Mouse (Mus musculus) embryonic facial prominence, embryonic 14.5 days (tissue): ENCODE data around the gene Agpat1. TPM values are rescaled to one million over a fixed set of nuclear protein-coding genes. Genes with fewer than 3 reads are reported as not detected.

Experiments
- ATAC-seq: fragments of 200-750 bp; cut with Nextera tagmentation; 2 replicates; pipeline ENCODE4 v1.8.0; 2017; ENCODE audit warnings: low read depth, moderate number of reproducible peaks, moderate TSS enrichment
- DNase-seq: peaks from one replicate; pipeline ENCODE4 v3.0.0-alpha.2; 2015; ENCODE audit warnings: low spot score
- H3K27ac ChIP-seq: fragments of 300-500 bp; sonication (generic); replicated peaks from 2 replicates; pipeline ENCODE4 v1.5.1; 2014; ENCODE audit warnings: low read depth, mild to moderate bottlenecking, low read length, moderate library complexity
- H3K27me3 ChIP-seq: fragments of 300-500 bp; sonication (generic); replicated peaks from 2 replicates; pipeline ENCODE4 v1.6.1; 2014; ENCODE audit warnings: low read length; ENCODE audit not compliant: control insufficient read depth, insufficient read depth
- H3K36me3 ChIP-seq: fragments of 300-500 bp; sonication (generic); 2 replicates; pipeline ENCODE4 v1.6.1; 2014; ENCODE audit warnings: low read length, mixed read lengths; ENCODE audit not compliant: control insufficient read depth, insufficient read depth
- H3K4me1 ChIP-seq: fragments of 300-500 bp; sonication (generic); 2 replicates; pipeline ENCODE4 v1.6.1; 2014; ENCODE audit warnings: antibody characterized with exemption, low read length; ENCODE audit not compliant: control insufficient read depth, insufficient read depth
- H3K4me2 ChIP-seq: fragments of 300-500 bp; sonication (generic); 2 replicates; pipeline ENCODE4 v1.6.1; 2014; ENCODE audit warnings: low read depth, mild to moderate bottlenecking, low read length, moderate library complexity, mixed read lengths
- H3K4me3 ChIP-seq: fragments of 300-500 bp; sonication (generic); 2 replicates; pipeline ENCODE4 v1.5.1; 2014; ENCODE audit warnings: low read depth, mild to moderate bottlenecking, low read length
- H3K9ac ChIP-seq: fragments of 300-500 bp; sonication (generic); 2 replicates; pipeline ENCODE4 v1.6.1; 2014; ENCODE audit warnings: low read depth, mild to moderate bottlenecking, low read length, moderate library complexity, mixed read lengths
- H3K9me3 ChIP-seq: fragments of 300-500 bp; sonication (generic); 2 replicates; pipeline ENCODE4 v1.6.1; 2016; ENCODE audit warnings: low read length; ENCODE audit not compliant: control insufficient read depth
- WGBS: fragments of 180-500 bp; shearing (Covaris S2); extraction: QIAGEN DNeasy Blood & Tissue Kit; methylation state at CpG from one replicate; pipeline ENCODE4 v1.1.7; 2014; 5-methylcytosine and 5-hydroxymethylcytosine counted together
- polyA plus RNA-seq: library from polyadenylated mRNA; unstranded; fragments of >200 nt; fragmentation: Nextera tagmentation; extraction: Ambion mirVana; gene quantifications from 2 replicates; pipeline ENCODE4 v1.2.1, GENCODE M21; 2014

Agpat1 gene
- polyA plus RNA-seq, 1 experiment from 2014 or later: 54.8 TPM

- H3K4me2 ChIP-seq: peak overlapping the region; percentile 99
- WGBS: 4% methylated on average over 19 of the region's 19 CpGs
- H3K4me3 ChIP-seq: peak overlapping the region; percentile 80
- no peaks in the 10 kb centered on the region for H3K27me3 ChIP-seq
- ATAC-seq (no peak), DNase-seq (no peak)
- peaks cover 42% of the 10 kb centered on the region for H3K4me1 ChIP-seq
- H3K9ac ChIP-seq: peak overlapping the region; percentile 96
- H3K36me3 ChIP-seq: no peaks in the 10 kb centered on the region
- H3K9me3 ChIP-seq: no peaks in the 10 kb centered on the region
- peak overlapping the region; percentile 97 for H3K27ac ChIP-seq
These were observed 16.2 kb upstream of the Agpat1 start for GRCm38 (mm10) chr17:34587814-34588213.

- WGBS: 56% methylated on average over 3 of the region's 3 CpGs
- peak overlapping the region; percentile 80; the same call in 1 of the 2 replicates for H3K4me3 ChIP-seq
- H3K27me3 ChIP-seq: no peaks in the 10 kb centered on the region
- H3K36me3 ChIP-seq: no peaks in the 10 kb centered on the region; the same call in 1 of the 2 replicates
- ATAC-seq: no peak
- DNase-seq: no peak
- H3K4me2 ChIP-seq: no peak overlapping the region
- peaks cover 42% of the 10 kb centered on the region for H3K4me1 ChIP-seq
- H3K9ac ChIP-seq: no peak overlapping the region
- no peaks in the 10 kb centered on the region for H3K9me3 ChIP-seq
- no peak overlapping the region for H3K27ac ChIP-seq
These were observed 15.3 kb upstream of the Agpat1 start for GRCm38 (mm10) chr17:34588767-34589166.

- no peaks in the 10 kb centered on the region for H3K27me3 ChIP-seq
- 36% methylated on average over 7 of the region's 7 CpGs for WGBS
- peaks cover 47% of the 10 kb centered on the region for H3K4me1 ChIP-seq
- ATAC-seq: no peak
- H3K4me2 ChIP-seq: peak overlapping the region; percentile 67; the same call in 1 of the 2 replicates
- peaks cover 3% of the 10 kb centered on the region for H3K36me3 ChIP-seq
- H3K9me3 ChIP-seq: no peaks in the 10 kb centered on the region
- DNase-seq: no peak
- no peak overlapping the region for H3K4me3 ChIP-seq
- no peak overlapping the region for H3K27ac ChIP-seq
- H3K9ac ChIP-seq: no peak overlapping the region
These were observed 14.9 kb upstream of the Agpat1 start for GRCm38 (mm10) chr17:34589206-34589605.

- Histone ChIP-seq H3K9me3 (no peaks in the 10 kb centered on the region), H3K27me3 (no peaks in the 10 kb centered on the region), H3K9ac (no peak within 1 kb of the TSS), H3K4me1 (peaks cover 52% of the 10 kb centered on the region), H3K4me3 (no peak within 1 kb of the TSS; the same call in 1 of the 2 replicates), H3K4me2 (peak within 1 kb of the TSS; percentile 67), H3K27ac (peak within 1 kb of the TSS; percentile 99), H3K36me3 (peaks cover 8% of the 10 kb centered on the region)
- peak; percentile 42 for DNase-seq
- no peak for ATAC-seq
- WGBS: 17% methylated on average over 6 of the region's 7 CpGs
These were observed 14.4 kb upstream of the Agpat1 start, which contains the start of gene Gpsm3 for GRCm38 (mm10) chr17:34589681-34590101. TSS of gene Gpsm3 (plus strand) at chr17:34589806.

GRCm38 (mm10) chr17:34590154-34590987, 13.7 kb upstream of the Agpat1 start:
- Histone ChIP-seq H3K4me2 (peak overlapping the region; percentile 67), H3K9ac (0 out of 2 replicates have a peak overlapping the region, but pooled peaks have one; percentile 98), H3K27me3 (no peaks in the 10 kb centered on the region), H3K4me1 (peaks cover 53% of the 10 kb centered on the region), H3K36me3 (peaks cover 15% of the 10 kb centered on the region), H3K4me3 (no peak overlapping the region), H3K27ac (peak overlapping the region; percentile 99; the same call in 1 of the 2 replicates), H3K9me3 (no peaks in the 10 kb centered on the region)
- ATAC-seq: no peak
- WGBS: 59% methylated on average over 15 of the region's 15 CpGs
- no peak for DNase-seq

GRCm38 (mm10) chr17:34591029-34591993, 12.8 kb upstream of the Agpat1 start, which contains the start of gene Pbx2:
TSS of gene Pbx2 (plus strand) at chr17:34591266.
- Histone ChIP-seq H3K27me3 (no peaks in the 10 kb centered on the region), H3K36me3 (peaks cover 24% of the 10 kb centered on the region), H3K9me3 (no peaks in the 10 kb centered on the region), H3K27ac (peak within 1 kb of the TSS; percentile 99), H3K4me2 (peak within 1 kb of the TSS; percentile 67), H3K9ac (peak within 1 kb of the TSS; percentile 98), H3K4me3 (peak within 1 kb of the TSS; percentile 88), H3K4me1 (peaks cover 47% of the 10 kb centered on the region)
- 4% methylated on average over 21 of the region's 21 CpGs for WGBS
- ATAC-seq: no peak; the same call in 1 of the 2 replicates
- peak; percentile 64 for DNase-seq

- H3K4me1 ChIP-seq: peaks cover 45% of the 10 kb centered on the region
These were observed 12.1 kb upstream of the Agpat1 start for GRCm38 (mm10) chr17:34591994-34592375.

More at GRCm38 (mm10) chr17:34591994-34592375, 12.1 kb upstream of the Agpat1 start:
- Histone ChIP-seq H3K4me2 (peak overlapping the region; percentile 67), H3K36me3 (peaks cover 30% of the 10 kb centered on the region), H3K9me3 (no peaks in the 10 kb centered on the region), H3K27me3 (no peaks in the 10 kb centered on the region), H3K9ac (peak overlapping the region; percentile 98), H3K27ac (peak overlapping the region; percentile 99), H3K4me3 (peak overlapping the region; percentile 88)
- DNase-seq (peak; percentile 95), ATAC-seq (peak; percentile 30)
- WGBS: under 1% methylated on average over 17 of the region's 35 CpGs
